Mouse (Mus musculus) MEL (cell line): Measurements from ENCODE around the gene Iqgap3. TPM values are rescaled to one million over a fixed set of nuclear protein-coding genes. Genes with fewer than 3 reads are reported as not detected.

Experiments used
- DNase-seq: peaks from one replicate; pipeline ENCODE4 v3.0.0; 2011; ENCODE audit warnings: low read depth, low spot score
- H3K27ac ChIP-seq: 2 replicates; pipeline ENCODE4 v1.5.1; 2012; ENCODE audit warnings: low read depth, mild to moderate bottlenecking, control low read depth, low read length, moderate library complexity; ENCODE audit not compliant: control insufficient read depth
- H3K27me3 ChIP-seq, 2 experiments: fragments of 150-350 bp in 1 of 2; sonication (generic) in 1 of 2; 2 replicates each; pipeline ENCODE4 v1.6.1; 2012; ENCODE audit warnings: low read length in 2 of 2, mild to moderate bottlenecking in 2 of 2, improper control_type of control experiment in 1 of 2, moderate library complexity in 1 of 2; ENCODE audit not compliant: insufficient read depth in 2 of 2, control insufficient read depth in 1 of 2
- H3K36me3 ChIP-seq, 2 experiments: 2 replicates each; pipeline ENCODE4 v1.6.1; 2012 to 2014; ENCODE audit warnings: low read length in 2 of 2, improper control_type of control experiment in 1 of 2, inconsistent platforms in 1 of 2, mild to moderate bottlenecking in 1 of 2; ENCODE audit not compliant: insufficient read depth in 2 of 2, control insufficient read depth in 1 of 2
- H3K4me1 ChIP-seq, 2 experiments: fragments of 150-350 bp in 1 of 2; sonication (generic) in 1 of 2; 2 replicates each; pipeline ENCODE4 v1.6.1; 2012; ENCODE audit warnings: low read length in 2 of 2, improper control_type of control experiment in 1 of 2, mild to moderate bottlenecking in 1 of 2; ENCODE audit not compliant: insufficient read depth in 2 of 2, control insufficient read depth in 1 of 2
- H3K4me3 ChIP-seq, 2 experiments: fragments of 150-350 bp in 1 of 2; sonication (generic) in 1 of 2; 2 replicates each; pipeline ENCODE4 v1.5.1; 2012; ENCODE audit warnings: low read depth in 2 of 2, low read length in 2 of 2, mild to moderate bottlenecking in 2 of 2, moderate library complexity in 2 of 2, control low read depth in 1 of 2, improper control_type of control experiment in 1 of 2; ENCODE audit not compliant: control insufficient read depth in 1 of 2, insufficient read depth in 1 of 2
- H3K79me2 ChIP-seq: 2 replicates; pipeline ENCODE4 v1.6.1; 2012; ENCODE audit warnings: mild to moderate bottlenecking, low read length, moderate library complexity; ENCODE audit not compliant: control insufficient read depth, poor library complexity, insufficient read depth
- H3K9ac ChIP-seq: 2 replicates; pipeline ENCODE4 v1.6.1; 2012; ENCODE audit warnings: low read depth, mild to moderate bottlenecking, control low read depth, low read length, moderate library complexity; ENCODE audit not compliant: control insufficient read depth, poor library complexity, severe bottlenecking
- H3K9me3 ChIP-seq: fragments of 150-350 bp; sonication (generic); replicated peaks from 2 replicates; pipeline ENCODE4 v1.6.1; 2012; ENCODE audit warnings: mild to moderate bottlenecking, low read length, improper control_type of control experiment, moderate library complexity; ENCODE audit not compliant: insufficient read depth
- BHLHE40 ChIP-seq: IDR thresholded peaks from 2 replicates; pipeline ENCODE4 v1.6.1; 2012; ENCODE audit warnings: low read depth, mild to moderate bottlenecking, inconsistent platforms, low read length, improper control_type of control experiment, borderline replicate concordance
- CHD1 ChIP-seq: IDR thresholded peaks from 2 replicates; pipeline ENCODE4 v1.6.1; 2012; ENCODE audit warnings: low read depth, mild to moderate bottlenecking, inconsistent platforms, low read length, improper control_type of control experiment
- CHD2 ChIP-seq: IDR thresholded peaks from 2 replicates; pipeline ENCODE4 v1.6.1; 2011; ENCODE audit warnings: low read length, improper control_type of control experiment
- CTCF ChIP-seq, 3 experiments: IDR thresholded peaks in 2 of 3; conservative IDR thresholded peaks in 1 of 3; 2 replicates each; pipeline ENCODE4 v1.5.1; 2011 to 2012; ENCODE audit warnings: low read length in 3 of 3, low read depth in 2 of 3, mild to moderate bottlenecking in 2 of 3, improper control_type of control experiment in 1 of 3, inconsistent platforms in 1 of 3, mixed read lengths in 1 of 3, moderate library complexity in 1 of 3; ENCODE audit not compliant: control insufficient read depth in 1 of 3, insufficient read depth in 1 of 3, poor library complexity in 1 of 3, severe bottlenecking in 1 of 3
- E2F4 ChIP-seq: IDR thresholded peaks from 2 replicates; pipeline ENCODE4 v1.6.1; 2011; ENCODE audit warnings: low read depth, low read length, improper control_type of control experiment, borderline replicate concordance
- ELF1 ChIP-seq: IDR thresholded peaks from 2 replicates; pipeline ENCODE4 v1.6.1; 2014; ENCODE audit warnings: low read depth, mild to moderate bottlenecking, inconsistent platforms, low read length, improper control_type of control experiment, moderate library complexity
- EP300 ChIP-seq, 2 experiments: IDR thresholded peaks; 2 replicates each; pipeline ENCODE4 v1.6.1; 2011; ENCODE audit warnings: improper control_type of control experiment in 2 of 2, low read length in 2 of 2, low read depth in 1 of 2, mild to moderate bottlenecking in 1 of 2
- ETS1 ChIP-seq: IDR thresholded peaks from 2 replicates; pipeline ENCODE4 v1.6.1; 2012; ENCODE audit warnings: low read depth, mild to moderate bottlenecking, inconsistent platforms, low read length, improper control_type of control experiment, moderate library complexity
- GABPA ChIP-seq: IDR thresholded peaks from 2 replicates; pipeline ENCODE4 v1.6.1; 2012; ENCODE audit warnings: low read depth, mild to moderate bottlenecking, inconsistent platforms, low read length, improper control_type of control experiment, moderate library complexity
- GATA1 ChIP-seq: IDR thresholded peaks from 2 replicates; pipeline ENCODE4 v1.6.1; 2011; ENCODE audit warnings: low read depth, low read length, improper control_type of control experiment
- HCFC1 ChIP-seq: IDR thresholded peaks from 2 replicates; pipeline ENCODE4 v1.6.1; 2012; ENCODE audit warnings: low read depth, mild to moderate bottlenecking, inconsistent platforms, low read length, improper control_type of control experiment, moderate library complexity
- KAT2A ChIP-seq: conservative IDR thresholded peaks from 2 replicates; pipeline ENCODE4 v1.6.1; 2012; ENCODE audit warnings: low read depth, low read length, improper control_type of control experiment, inconsistent platforms
- MAFK ChIP-seq: IDR thresholded peaks from 2 replicates; pipeline ENCODE4 v1.6.1; 2011; ENCODE audit warnings: low read depth, mild to moderate bottlenecking, low read length, improper control_type of control experiment, borderline replicate concordance
- MAX ChIP-seq: IDR thresholded peaks from 2 replicates; pipeline ENCODE4 v1.6.1; 2011; ENCODE audit warnings: low read length, improper control_type of control experiment
- MAZ ChIP-seq: IDR thresholded peaks from 2 replicates; pipeline ENCODE4 v1.6.1; 2012; ENCODE audit warnings: low read depth, mild to moderate bottlenecking, inconsistent platforms, low read length, improper control_type of control experiment
- MEF2A ChIP-seq: IDR thresholded peaks from 2 replicates; pipeline ENCODE4 v1.6.1; 2014; ENCODE audit warnings: low read depth, mild to moderate bottlenecking, inconsistent platforms, low read length, improper control_type of control experiment; ENCODE audit not compliant: poor library complexity, insufficient replicate concordance, severe bottlenecking; ENCODE audit errors: extremely low read depth
- MYB ChIP-seq: IDR thresholded peaks from 2 replicates; pipeline ENCODE4 v1.6.1; 2011; ENCODE audit warnings: mild to moderate bottlenecking, low read depth, low read length, improper control_type of control experiment
- MYC ChIP-seq: IDR thresholded peaks from 2 replicates; pipeline ENCODE4 v1.6.1; 2011; ENCODE audit warnings: low read depth, mild to moderate bottlenecking, low read length, improper control_type of control experiment, moderate library complexity
- POLR2A ChIP-seq, 2 experiments: IDR thresholded peaks; 2 replicates each; pipeline ENCODE4 v1.6.1; 2011 to 2012; ENCODE audit warnings: low read length in 2 of 2, mild to moderate bottlenecking in 2 of 2, control low read depth in 1 of 2, improper control_type of control experiment in 1 of 2, low read depth in 1 of 2, moderate library complexity in 1 of 2; ENCODE audit not compliant: control insufficient read depth in 1 of 2, insufficient read depth in 1 of 2, poor library complexity in 1 of 2
- POLR2AphosphoS5 ChIP-seq: IDR thresholded peaks from 2 replicates; pipeline ENCODE4 v1.6.1; 2012; ENCODE audit warnings: low read depth, borderline replicate concordance, mild to moderate bottlenecking, inconsistent platforms, low read length, moderate library complexity, mixed read lengths
- RCOR1 ChIP-seq: IDR thresholded peaks from 2 replicates; pipeline ENCODE4 v1.6.1; 2012; ENCODE audit warnings: low read depth, mild to moderate bottlenecking, inconsistent platforms, low read length, improper control_type of control experiment
- SMC3 ChIP-seq: IDR thresholded peaks from 2 replicates; pipeline ENCODE4 v1.6.1; 2011; ENCODE audit warnings: low read depth, low read length, improper control_type of control experiment
- TAL1 ChIP-seq: IDR thresholded peaks from 2 replicates; pipeline ENCODE4 v1.6.1; 2012; ENCODE audit warnings: mild to moderate bottlenecking, inconsistent platforms, low read length, moderate library complexity, mixed read lengths
- TBP ChIP-seq: IDR thresholded peaks from 2 replicates; pipeline ENCODE4 v1.8.0; 2011; ENCODE audit warnings: low read depth, low read length, improper control_type of control experiment
- TCF12 ChIP-seq: IDR thresholded peaks from 2 replicates; pipeline ENCODE4 v1.6.1; 2014; ENCODE audit warnings: low read depth, mild to moderate bottlenecking, inconsistent platforms, low read length, improper control_type of control experiment, moderate library complexity
- UBTF ChIP-seq: IDR thresholded peaks from 2 replicates; pipeline ENCODE4 v1.6.1; 2012; ENCODE audit warnings: low read depth, mild to moderate bottlenecking, inconsistent platforms, low read length, improper control_type of control experiment, moderate library complexity, borderline replicate concordance; ENCODE audit not compliant: insufficient read depth
- USF1 ChIP-seq: IDR thresholded peaks from 2 replicates; pipeline ENCODE4 v1.6.1; 2014; ENCODE audit warnings: low read depth, mild to moderate bottlenecking, inconsistent platforms, low read length, improper control_type of control experiment, moderate library complexity
- ZC3H11A ChIP-seq: IDR thresholded peaks from 2 replicates; pipeline ENCODE4 v1.6.1; 2012; ENCODE audit warnings: low read depth, mild to moderate bottlenecking, inconsistent platforms, low read length, improper control_type of control experiment
- ZKSCAN1 ChIP-seq: IDR thresholded peaks from 2 replicates; pipeline ENCODE4 v1.6.1; 2012; ENCODE audit warnings: low read depth, mild to moderate bottlenecking, inconsistent platforms, low read length, improper control_type of control experiment, moderate library complexity
- polyA plus RNA-seq, 2 experiments: library from polyadenylated mRNA; stranded (reverse) in 1 of 2; unstranded in 1 of 2; fragments of >175 nt in 1 of 2; fragments of >200 nt in 1 of 2; gene quantifications; 2 replicates each; pipeline versions ENCODE4 v1.2.1 to v1.2.4; 2012; ENCODE audit warnings: low replicate concordance in 2 of 2, low read depth in 1 of 2; ENCODE audit not compliant: insufficient read length in 2 of 2, insufficient read depth in 1 of 2, missing spikeins in 1 of 2
- total RNA-seq: library from RNA; depleted of rRNA; stranded (reverse); fragments of 300-350 nt; gene quantifications from 2 replicates; pipeline ENCODE4 v1.2.3, GENCODE M21; 2012

The Iqgap3 gene
- total and polyA plus RNA-seq, 3 experiments = 21.1 to 42.5 TPM; not detected in 1

- H3K4me3 ChIP-seq = no peak overlapping the region
- no peak overlapping the region; the same call in 1 of the 2 replicates for H3K9ac ChIP-seq
- H3K4me1 ChIP-seq = 0 out of 4 replicates have a peak, but pooled peaks cover 0 to 6% of the 10 kb centered on the region in 2 experiments
- H3K9me3 ChIP-seq = no peaks in the 10 kb centered on the region
- H3K36me3 ChIP-seq = no peaks in the 10 kb centered on the region; a peak in 1 of 4 replicates
- no peak for TF ChIP-seq MAZ
- TF ChIP-seq ZKSCAN1 = no peak
- no peak for TF ChIP-seq TCF12
- 0 out of 2 replicates have a peak, but pooled peaks have one; percentile 24 for TF ChIP-seq MYC
- no peak for TF ChIP-seq CHD1
- no peak for TF ChIP-seq TAL1
- no peak for TF ChIP-seq CTCF (IDR thresholded peaks at IDR 0.05 in 2 of 3, conservative IDR thresholded peaks at IDR 0.05 in 1 of 3; ENCODE audit: control insufficient read depth in 1 of 3, insufficient read depth in 1 of 3, low read depth in 2 of 3, low read length in 3 of 3, poor library complexity in 1 of 3, severe bottlenecking in 1 of 3)
- TF ChIP-seq TBP = 0 out of 2 replicates have a peak, but pooled peaks have one; percentile 29
- no peak for TF ChIP-seq ELF1
- no peak for TF ChIP-seq GATA1
- no peak for TF ChIP-seq UBTF
- TF ChIP-seq MYB = no peak
- no peak for TF ChIP-seq CHD2
- no peak for TF ChIP-seq ETS1
- no peak for TF ChIP-seq USF1
- TF ChIP-seq GABPA = no peak
- peak; percentile 73 for TF ChIP-seq HCFC1
- TF ChIP-seq EP300 (IDR thresholded peaks at IDR 0.05; ENCODE audit: low read depth in 1 of 2, low read length in 2 of 2) = no peak
- no peak for TF ChIP-seq MAFK
- no peak for TF ChIP-seq POLR2A (IDR thresholded peaks at IDR 0.05; ENCODE audit: control insufficient read depth in 1 of 2, insufficient read depth in 1 of 2, low read depth in 1 of 2, low read length in 2 of 2, poor library complexity in 1 of 2)
- no peak for TF ChIP-seq KAT2A
- TF ChIP-seq RCOR1 = no peak
- TF ChIP-seq ZC3H11A = no peak
- H3K27me3 ChIP-seq = no peaks in the 10 kb centered on the region
- H3K27ac ChIP-seq = peak overlapping the region; percentile 6; the same call in 1 of the 2 replicates
- H3K79me2 ChIP-seq = no peaks in the 10 kb centered on the region
- peak; percentile 78 for DNase-seq
These were observed 18.5 kb downstream of the Iqgap3 start for GRCm38 (mm10) chr3:88100251-88100650.

GRCm38 (mm10) chr3:88101736-88102135 lies 20.0 kb downstream of the Iqgap3 start:
- no peak for TF ChIP-seq GATA1
- no peak for TF ChIP-seq RCOR1
- no peak for TF ChIP-seq E2F4
- TF ChIP-seq POLR2AphosphoS5 = no peak
- no peak for TF ChIP-seq TBP
- TF ChIP-seq SMC3 = no peak
- no peak for TF ChIP-seq MEF2A
- TF ChIP-seq CTCF (IDR thresholded peaks at IDR 0.05 in 2 of 3, conservative IDR thresholded peaks at IDR 0.05 in 1 of 3; ENCODE audit: control insufficient read depth in 1 of 3, insufficient read depth in 1 of 3, low read depth in 2 of 3, low read length in 3 of 3, poor library complexity in 1 of 3, severe bottlenecking in 1 of 3) = no peak
- TF ChIP-seq MYB = no peak
- TF ChIP-seq MAX = no peak
- no peak for TF ChIP-seq BHLHE40
- no peak for TF ChIP-seq KAT2A
- TF ChIP-seq ELF1 = no peak
- no peak for TF ChIP-seq CHD2
- no peak for TF ChIP-seq TAL1
- TF ChIP-seq TCF12 = no peak
- TF ChIP-seq EP300 (IDR thresholded peaks at IDR 0.05; ENCODE audit: low read depth in 1 of 2, low read length in 2 of 2) = no peak
- H3K27ac ChIP-seq = no peak overlapping the region
- no peaks in the 10 kb centered on the region for H3K27me3 ChIP-seq
- no peak overlapping the region for H3K4me3 ChIP-seq
- H3K4me1 ChIP-seq = 0 out of 4 replicates have a peak, but pooled peaks cover 0 to 6% of the 10 kb centered on the region in 2 experiments
- no peaks in the 10 kb centered on the region; a peak in 1 of 4 replicates for H3K36me3 ChIP-seq
- no peak overlapping the region for H3K9ac ChIP-seq
- no peaks in the 10 kb centered on the region for H3K9me3 ChIP-seq
- DNase-seq = no peak
- H3K79me2 ChIP-seq = no peaks in the 10 kb centered on the region
